Mouse (Mus musculus): Measurements from ENCODE around the gene Trp53inp2.

Trp53inp2 gene

DNA sequence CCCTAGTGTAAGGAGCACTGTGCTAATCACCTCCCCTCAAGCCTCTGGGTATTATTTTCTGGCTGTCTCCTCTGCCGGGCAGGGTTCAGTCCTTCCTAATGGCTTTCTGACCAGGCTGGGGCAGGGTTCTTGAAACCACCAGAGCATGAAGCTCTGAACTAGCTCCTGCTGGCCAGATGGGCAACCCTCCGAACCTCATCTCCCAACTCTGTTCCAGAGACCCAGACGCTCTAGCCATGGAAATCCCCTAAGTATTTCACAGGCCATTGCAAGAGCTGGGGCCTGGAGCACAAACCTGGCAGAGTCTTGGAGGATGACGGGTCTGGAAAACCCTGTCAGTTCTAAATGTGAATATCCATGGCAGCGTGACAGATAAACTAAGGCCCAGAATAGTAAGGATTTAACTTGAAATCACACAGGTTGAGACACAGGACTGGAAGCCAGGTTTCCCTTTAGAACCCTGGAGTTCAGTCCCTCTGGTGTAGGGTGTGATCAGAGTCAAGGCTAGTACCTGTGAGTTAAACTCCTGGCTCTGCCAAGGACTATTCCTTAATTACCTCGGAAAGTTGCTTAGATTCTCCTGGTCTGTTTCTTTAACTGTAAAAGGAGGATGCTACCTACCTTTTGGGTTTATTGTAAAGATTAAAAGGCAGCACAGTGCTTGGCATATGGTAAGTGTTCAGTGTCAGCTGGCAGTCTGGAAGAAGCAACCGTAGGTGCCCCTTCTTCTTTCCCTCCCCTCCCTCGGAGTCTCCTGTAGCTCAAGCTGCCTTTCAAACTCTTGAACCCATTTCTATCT is at the start of gene Trp53inp2:
Gene Trp53inp2 (plus strand): TSS at position 799 of the 799 bp plus-strand sequence.
- DNase-seq (ENCODE audit: extremely low read depth, insufficient read length, low spot score), result no peak

DNA sequence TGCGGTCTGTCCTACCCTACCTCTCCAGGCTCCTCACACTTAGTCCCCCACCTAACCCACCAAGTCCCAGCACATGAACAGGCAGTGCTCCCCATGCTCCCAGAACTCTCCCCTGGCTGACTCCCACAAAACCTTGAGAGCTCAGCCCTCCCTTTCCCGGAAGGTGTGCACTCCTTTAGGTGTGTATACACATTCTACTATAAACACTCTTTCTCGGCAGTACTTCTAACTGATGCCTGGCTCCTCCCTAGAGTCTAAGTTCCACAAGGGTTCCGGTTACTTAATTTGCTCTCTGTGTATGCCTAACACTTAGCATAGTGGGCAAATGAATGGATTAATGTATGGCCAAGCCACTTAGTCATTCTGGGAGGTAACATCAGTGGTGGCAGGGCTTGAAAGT is 49.5 kb upstream of the Trp53inp2 start:
- no peak for DNase-seq (ENCODE audit: extremely low read depth, insufficient read length, low spot score)

DNA sequence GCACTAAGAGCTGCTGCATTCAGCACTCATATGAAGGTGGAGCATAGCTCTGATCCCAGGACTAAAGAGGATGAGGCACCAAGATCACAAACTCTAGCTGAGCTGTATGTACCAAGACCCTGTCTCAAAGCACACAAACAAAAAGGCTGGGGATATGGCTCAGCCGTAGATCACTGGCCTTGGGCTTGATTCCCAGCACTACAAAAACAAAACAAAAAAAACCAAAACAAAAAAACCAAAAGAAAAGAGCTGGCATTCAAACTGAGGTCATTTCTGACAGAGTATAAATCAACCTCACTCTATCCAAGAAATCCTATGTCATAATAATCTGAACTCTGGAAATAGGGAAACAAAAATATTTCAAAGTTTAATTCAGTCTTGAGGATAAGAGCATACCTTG is 47.4 kb upstream of the Trp53inp2 start:
- DNase-seq (ENCODE audit: extremely low read depth, insufficient read length, low spot score), result no peak

DNA sequence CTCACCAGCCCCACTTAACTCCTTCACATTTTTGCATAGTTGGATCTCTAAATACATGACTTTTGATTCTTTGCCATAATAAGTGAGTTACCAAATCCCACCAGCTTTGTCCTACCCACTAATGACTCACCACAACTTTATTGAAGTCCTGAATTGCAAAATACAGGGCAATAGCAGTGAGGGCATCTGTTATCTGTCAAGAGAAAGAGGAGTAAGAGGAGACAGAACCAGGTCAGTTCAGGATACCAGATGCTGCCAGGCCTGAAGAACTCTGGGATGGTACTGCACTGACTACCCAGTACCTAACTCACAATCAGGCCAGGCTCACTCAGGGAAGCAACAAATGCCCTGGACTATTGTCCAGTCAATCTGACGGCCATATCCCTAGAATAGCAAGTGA is 45.6 kb upstream of the Trp53inp2 start:
- no peak for DNase-seq (ENCODE audit: extremely low read depth, insufficient read length, low spot score)

DNA sequence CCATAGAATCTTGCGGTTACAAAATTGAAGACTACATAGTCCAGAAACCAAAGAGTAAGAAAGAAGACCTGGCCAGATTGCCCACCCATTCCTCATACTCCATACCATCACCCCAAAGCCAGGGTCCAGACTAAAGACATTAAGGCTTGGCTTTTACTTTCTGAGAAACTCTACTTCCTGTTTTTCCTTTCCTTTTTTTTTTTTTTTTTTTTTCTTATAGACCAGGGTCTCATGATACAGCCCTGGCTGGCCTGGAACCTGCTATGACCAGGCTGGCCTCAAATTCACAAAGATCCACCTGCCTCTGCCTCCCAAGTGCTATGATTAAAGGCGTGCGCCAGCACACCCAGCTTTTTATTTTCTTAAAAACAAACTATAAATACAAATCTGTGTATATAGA is 44.6 kb upstream of the Trp53inp2 start:
- DNase-seq (ENCODE audit: extremely low read depth, insufficient read length, low spot score), result no peak

DNA sequence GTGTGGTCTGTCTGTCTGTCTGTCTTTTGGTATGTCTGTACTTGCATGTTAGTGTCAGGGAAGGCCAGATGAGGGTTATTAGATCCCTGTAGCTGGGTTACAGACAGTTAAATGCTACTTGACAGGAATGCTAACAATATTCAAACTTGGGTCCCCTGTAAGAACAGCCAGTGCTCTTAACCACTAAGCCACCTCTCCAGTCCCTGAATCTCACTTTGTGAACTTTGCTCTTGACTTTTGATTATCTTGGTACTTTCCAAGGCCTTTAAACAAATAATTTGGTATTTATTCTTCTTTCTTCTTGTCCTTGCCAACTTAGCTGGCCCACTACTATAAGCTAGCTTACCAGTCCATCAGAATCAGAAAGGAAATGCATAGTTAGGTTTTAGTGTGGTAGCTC is 40.7 kb upstream of the Trp53inp2 start:
- DNase-seq (ENCODE audit: extremely low read depth, insufficient read length, low spot score), result no peak

DNA sequence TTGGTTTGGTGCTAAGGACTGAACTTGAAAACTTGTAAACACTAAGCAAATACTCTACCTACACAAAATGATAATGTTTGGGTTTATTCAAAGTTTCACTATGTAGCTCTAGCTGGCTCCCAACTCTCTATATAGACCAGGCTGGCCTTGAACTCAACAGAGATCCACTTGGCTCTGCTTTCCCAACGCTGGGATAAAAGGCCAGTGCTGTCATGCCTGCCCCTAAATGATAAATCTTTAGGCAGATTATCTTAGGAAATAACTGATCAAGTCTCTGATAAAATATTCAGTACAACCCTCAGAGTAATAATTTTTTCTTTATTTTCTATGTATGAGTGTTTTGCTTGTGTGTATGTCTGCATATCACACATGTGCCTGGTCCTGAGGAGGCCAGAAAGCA is 34.2 kb upstream of the Trp53inp2 start:
- DNase-seq (ENCODE audit: extremely low read depth, insufficient read length, low spot score), result no peak

DNA sequence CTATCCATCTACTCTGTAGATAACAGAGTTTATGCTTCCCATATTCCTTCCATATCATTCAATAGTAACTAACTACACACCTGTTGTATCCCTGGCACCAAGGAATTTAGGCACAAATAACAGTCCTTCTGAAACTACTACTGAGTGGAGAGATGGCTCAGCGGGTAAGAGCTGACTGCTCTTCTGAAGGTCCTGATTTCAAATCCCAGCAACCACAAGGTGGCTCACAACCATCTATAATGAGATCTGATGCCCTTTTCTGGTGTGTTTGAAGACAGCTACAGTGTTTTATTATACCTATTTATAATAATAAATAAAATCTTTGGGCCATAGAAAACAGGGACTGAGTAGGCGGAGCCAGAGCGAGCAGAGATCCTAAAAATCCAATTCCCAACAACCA is 26.5 kb upstream of the Trp53inp2 start:
- DNase-seq (ENCODE audit: extremely low read depth, insufficient read length, low spot score), result no peak

DNA sequence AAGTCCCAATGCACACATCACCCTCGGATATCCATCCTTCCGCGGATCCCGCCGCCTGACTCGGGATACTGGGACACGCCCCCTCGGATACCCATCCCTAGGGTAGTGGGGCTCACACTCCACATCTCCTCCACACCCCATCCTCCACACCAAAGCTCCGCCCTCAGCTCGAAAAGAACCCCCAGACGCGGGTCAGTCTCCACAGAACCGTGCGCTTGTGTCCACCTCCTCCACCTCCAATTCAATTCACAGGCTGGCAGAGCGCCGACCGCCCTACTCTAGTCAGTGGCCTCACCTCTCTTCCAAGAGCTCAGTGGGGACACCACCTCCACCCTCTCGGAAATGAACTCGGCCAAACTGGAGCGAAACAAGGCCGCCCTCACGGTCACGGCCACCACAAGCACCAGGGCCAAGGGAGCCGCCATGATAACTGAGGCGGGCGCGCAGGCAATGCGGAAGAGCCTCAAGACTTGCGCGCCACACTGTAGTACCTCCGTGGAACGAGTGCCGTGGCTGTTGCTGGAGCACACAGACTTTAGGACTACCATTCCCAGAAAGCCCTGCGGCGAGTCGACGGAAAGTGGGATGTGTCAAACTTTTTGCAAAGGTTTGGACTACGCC is 23.8 kb upstream of the Trp53inp2 start, which contains the start of gene Pigu:
Gene Pigu (minus strand): TSS at position 460 of the 621 bp plus-strand sequence.
- DNase-seq (ENCODE audit: extremely low read depth, insufficient read length, low spot score), result peak; percentile 87

DNA sequence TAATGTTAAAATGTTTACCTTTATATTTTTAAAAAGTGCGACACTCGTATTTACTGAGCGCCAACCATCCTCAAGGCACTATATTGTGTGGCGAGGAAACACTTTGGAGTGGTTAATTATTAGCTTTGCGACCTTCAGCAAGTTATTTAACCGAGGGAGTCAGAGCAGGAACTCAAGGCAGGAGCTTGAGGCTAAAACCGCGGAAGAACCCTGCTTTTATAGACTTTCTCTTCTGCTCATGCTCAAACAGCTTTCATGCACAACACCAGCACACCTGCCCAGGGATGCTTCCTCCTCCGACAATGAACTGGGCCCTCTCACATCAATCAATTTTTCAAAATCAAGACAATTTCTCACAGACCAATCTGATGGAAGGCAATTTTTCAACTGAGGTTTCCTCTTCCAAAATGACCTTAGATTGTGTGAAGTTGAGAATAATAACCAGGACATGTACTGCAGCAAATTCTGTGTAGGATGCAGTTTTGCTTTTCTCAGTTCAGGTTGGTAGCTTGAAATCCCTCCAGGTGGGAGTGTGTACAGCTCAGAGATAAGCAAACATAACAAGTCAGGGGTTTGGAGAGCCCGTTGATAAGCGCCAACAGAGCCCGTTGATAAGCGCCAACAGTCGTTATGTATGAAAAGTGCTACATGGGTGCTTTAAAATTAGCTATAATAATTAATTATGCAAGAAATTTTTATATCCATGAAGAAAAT is 23.0 kb upstream of the Trp53inp2 start:
- no peak for DNase-seq (ENCODE audit: extremely low read depth, insufficient read length, low spot score)

DNA sequence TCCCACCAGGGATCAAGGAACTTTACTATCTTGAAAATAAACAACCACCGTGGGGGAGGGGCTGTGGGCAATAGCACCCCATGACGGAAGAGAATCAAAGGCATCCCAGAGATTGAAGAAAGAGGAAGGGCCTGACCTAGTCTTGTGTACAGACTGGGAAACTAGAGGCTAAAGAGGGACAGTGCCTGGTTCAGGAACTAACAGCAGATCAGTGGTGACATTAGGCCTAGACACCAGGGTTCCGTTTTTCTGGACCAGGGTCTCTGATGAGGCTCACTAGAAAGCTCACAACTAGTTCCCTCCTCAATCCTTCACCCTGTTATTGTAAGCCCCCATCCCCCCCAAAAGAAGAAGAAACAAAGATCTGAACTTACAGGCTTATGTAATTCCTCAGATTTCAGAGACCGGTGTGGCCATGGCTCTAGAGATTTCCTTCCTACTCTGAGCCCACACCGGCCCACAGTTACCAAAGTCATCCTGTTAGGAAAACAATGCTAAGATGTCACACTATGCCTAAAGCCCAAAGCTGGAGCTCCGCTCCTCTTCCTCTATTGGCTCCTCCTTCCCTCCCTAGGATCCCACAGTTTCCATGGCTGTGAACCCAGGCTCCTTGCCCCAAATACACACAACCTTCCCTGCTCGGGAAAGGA is 13.1 kb upstream of the Trp53inp2 start:
- no peak for DNase-seq (ENCODE audit: extremely low read depth, insufficient read length, low spot score)

DNA sequence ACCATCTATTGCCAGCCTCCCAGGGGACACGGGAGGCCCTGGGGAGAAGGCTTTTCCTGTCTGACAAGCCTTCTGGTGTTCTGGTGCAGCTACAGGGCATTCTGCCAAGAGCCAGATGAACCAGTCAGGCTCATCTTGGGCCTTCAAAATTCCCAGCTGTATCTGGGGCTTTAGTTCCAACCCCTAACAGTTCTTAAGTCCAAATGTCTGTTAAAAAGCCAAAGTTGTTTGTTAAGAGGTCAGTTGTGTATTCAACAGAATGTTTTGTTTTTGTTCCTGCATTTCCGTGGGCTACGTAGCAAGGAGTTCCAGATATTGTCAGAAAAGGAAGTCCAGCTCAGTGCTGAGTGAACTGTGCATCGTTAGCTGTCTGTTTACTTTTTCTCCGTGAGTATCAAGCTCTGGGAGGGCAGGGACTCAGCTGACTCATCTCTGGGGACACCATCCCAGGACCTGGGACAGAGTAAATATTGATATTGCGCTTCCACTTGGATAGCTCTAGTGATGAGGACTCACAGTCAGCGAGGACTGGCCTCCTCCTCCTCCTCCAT is 11.5 kb upstream of the Trp53inp2 start:
- peak; percentile 54 for DNase-seq (ENCODE audit: extremely low read depth, insufficient read length, low spot score)

DNA sequence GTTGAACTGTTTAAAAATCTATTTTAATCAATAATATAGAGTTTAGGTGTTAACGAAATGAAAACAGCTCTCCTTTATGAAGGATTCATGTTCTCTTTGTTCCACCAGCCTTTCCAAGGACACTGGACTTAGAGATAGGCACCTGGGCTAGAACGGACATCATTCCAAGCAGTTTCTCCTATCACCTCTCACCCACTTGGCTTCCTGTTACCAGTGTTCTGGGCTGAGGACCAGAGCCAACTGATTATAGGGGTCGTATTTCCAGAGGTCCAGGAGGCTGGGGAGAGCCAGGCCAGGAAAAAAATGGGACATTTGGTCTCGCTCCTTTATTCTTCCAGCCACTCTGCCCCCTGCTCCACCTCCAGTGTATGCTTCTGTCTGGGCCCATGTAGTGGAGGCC is 8.4 kb upstream of the Trp53inp2 start:
- no peak for DNase-seq (ENCODE audit: extremely low read depth, insufficient read length, low spot score)

DNA sequence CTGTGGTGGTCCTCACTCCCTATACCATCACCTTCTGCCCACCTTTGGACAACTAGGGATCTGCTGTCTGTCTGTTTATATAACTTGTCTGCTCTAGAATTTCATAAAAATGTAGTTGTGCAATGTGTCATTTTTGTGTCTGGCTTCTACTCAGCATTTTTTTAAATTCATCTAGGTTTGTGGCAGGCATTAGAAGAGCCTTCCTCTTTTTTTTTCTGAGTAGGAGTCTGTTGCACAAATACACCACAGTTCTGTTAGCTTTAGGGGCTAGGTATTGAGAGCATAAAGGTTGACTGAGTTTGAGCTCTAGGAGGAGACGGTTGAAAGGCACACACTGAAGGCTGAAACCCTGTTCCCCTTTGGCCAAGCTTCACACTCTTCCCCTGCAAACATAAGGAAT is 7.6 kb upstream of the Trp53inp2 start:
- no peak for DNase-seq (ENCODE audit: extremely low read depth, insufficient read length, low spot score)

DNA sequence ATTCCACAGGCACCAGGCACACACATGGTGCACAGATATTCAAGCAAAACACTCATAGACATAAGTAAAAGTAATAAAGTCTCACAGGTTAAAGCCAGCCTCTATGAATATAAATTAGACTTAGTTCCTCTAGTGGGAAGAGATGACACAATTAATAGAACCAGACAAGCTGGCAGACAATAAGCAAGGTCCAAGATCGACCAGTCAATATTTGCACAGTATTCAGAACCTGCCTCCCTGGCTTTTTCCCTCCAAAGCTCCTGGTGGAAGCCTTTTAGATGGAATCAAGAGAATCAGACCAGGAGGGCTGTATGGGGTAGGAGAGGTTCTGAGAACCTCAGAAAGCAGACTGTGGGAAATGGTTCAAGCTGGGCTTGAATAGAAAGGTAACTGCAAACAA is 7.0 kb upstream of the Trp53inp2 start:
- no peak for DNase-seq (ENCODE audit: extremely low read depth, insufficient read length, low spot score)

DNA sequence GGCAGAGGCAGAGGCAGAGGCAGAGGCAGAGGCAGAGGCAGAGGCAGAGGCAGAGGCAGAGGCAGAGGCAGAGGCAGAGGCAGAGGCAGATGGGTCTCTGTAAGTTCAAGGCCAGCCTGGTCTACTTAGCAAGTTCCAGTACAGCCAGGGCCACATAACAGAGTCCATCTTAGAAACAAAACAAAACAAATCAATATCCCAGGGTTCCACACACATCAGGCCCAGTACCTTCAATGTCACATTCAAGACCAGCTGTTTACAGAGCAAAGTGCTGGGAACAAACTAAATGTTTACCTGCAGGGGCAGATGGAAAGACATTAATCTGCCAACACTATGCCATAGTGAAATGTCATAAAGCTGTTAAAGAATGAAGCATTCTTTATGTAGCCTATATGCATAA is 6.3 kb upstream of the Trp53inp2 start:
- DNase-seq (ENCODE audit: extremely low read depth, insufficient read length, low spot score), result no peak

DNA sequence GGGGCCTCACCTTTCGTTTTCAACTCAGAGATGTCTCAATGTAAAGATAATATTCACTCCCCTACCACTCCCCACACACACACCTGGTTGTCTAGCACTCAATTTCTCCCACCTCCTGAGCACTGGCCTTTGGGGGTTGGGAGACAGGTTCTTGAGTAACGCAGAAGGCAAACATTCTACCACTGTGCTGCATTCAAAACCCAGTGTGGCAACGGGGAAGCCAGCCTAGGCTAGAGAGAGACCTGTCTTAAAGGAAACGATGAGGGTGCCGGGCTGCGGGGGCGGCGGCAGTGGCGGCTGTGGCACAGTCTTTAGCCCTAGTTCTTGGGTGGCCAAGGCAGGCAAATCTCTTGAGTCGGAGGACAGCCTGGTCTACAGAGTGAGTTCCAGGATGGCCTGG is 4.7 kb upstream of the Trp53inp2 start:
- DNase-seq (ENCODE audit: extremely low read depth, insufficient read length, low spot score), result no peak

DNA sequence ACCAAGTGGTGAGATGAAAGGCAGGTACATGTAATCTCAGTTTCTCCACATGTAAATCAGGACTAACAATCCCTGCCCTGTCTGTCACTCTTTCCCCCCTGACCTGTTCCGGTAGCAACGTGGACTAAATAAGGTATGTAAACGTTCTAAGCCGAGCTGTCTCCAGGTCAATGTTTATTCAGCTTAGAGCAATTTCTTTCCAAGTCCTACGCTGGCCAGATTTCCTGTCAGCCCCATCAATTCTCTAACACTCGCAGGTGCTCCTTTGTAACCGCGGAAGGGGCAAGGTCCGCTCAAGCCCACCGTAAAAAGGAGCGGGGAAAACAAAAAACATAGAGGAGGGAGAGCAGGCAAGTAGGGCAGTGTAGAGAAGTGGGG is 190 bp downstream of the Trp53inp2 start:
- DNase-seq (ENCODE audit: extremely low read depth, insufficient read length, low spot score), result no peak

DNA sequence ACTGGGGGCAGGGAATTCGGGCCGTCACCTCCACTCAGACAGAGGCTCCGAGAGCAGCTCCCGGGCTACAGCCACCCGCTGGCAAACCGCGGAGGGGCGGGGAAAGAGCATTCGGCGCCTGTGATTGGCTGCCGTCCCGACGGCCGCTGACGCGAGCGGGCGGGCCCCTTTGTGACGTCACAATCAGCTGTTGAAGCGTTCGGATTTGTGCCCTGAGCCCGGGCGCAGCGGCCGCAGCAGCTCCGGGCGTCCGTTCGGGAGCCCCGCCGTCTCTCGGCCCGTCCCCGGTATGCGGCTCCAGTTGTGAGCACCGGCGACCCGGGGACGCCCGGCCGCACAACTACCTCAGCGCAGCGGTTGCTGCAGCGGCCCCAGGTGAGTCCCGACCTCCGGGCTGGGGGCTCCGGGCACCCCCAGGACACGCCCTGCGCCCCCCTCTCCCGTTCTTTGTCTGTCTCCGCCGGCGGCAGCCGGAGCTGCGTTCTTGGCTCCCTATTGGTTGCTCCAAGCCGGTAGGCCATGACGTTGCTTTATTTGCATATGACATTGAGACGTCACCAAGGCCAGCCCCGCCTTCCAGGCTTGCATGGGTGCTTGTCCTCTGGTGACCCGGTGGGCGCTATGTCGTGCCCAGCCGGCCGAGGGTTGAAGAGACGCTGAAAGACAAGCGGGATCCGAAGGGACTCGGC is 928 bp downstream of the Trp53inp2 start:
- DNase-seq (ENCODE audit: extremely low read depth, insufficient read length, low spot score), result peak; percentile 94

DNA sequence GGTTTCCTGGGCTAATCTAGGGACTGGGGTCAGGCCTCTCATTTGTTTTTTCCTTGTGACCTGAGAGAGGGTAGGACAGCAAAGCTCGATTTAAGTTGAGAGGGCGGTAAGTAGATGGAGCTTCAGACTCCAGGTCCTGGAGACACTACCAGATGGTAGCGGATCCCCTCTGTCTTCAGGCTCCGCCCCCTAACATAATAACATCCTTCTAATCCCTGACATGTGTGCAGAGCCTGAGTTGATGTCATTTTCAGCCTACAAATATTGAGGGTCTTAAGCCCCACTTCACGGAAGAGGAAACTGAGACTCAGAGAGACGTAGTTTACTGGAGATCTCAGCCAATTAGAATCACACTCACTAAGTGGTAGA is 1.5 kb downstream of the Trp53inp2 start:
- DNase-seq (ENCODE audit: extremely low read depth, insufficient read length, low spot score), result no peak
